Mouse (Mus musculus): ENCODE results near the gene Hemk1.

Hemk1 gene

DNA sequence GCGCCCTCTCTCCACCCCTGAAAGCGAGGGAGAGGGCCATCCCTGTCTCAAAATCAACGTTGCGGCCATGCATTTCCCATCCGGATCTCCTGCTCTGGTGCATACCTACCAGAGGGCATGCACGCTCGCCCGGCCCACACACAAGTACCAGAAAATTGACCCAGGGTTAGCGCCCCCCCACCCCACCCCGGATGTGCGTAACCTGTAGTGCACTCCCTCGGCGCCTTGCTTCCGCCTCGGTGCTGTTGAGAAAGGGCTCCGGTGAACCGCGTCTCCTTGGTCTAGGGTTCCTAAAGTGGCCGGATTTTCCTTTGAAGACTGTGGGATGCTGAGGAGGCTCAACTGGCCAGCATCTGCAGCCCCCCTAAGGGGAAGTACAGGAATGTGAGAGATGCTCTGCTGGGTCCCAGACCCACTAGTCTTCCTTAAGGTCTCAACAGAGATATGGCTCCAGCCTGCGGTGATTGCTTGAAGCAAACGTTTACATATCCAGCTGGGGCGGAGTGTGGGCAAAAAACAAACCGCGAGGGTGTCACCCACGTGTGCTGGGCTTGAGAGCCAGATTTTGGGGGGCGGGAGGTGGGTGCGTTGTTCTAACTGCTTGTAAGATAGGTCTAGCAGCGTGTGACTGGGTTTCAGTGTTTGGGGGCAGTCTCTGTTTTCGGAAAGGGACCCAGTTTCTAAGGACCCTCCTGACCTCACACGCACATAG lies at the start of gene Hemk1:
Gene Hemk1, minus strand, starts transcription at position 179 of the 712 bp plus-strand sequence.
- peak; percentile 92 for DNase-seq (ENCODE audit: low read depth, low spot score)

DNA sequence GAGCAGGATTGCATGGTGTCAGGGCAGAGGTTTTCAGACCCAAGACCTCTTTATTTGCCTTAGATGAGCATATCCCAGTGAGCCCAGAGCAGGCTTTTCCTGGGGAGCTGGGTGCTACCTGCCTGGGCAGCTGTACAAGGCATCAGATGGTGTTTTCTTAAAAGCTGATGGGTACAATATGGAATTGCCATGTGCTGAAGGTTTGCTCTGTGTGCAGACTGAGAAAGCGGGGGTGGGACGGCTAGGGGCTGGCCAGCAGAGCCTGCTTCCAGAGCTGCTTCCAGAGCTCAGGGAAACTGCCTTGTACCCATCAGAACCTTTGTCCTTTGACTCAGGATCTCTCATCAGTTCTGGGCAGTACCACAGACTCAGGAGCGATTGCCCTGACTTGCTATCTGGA lies 49.6 kb upstream of the Hemk1 start:
- DNase-seq (ENCODE audit: low read depth, low spot score) = no peak

DNA sequence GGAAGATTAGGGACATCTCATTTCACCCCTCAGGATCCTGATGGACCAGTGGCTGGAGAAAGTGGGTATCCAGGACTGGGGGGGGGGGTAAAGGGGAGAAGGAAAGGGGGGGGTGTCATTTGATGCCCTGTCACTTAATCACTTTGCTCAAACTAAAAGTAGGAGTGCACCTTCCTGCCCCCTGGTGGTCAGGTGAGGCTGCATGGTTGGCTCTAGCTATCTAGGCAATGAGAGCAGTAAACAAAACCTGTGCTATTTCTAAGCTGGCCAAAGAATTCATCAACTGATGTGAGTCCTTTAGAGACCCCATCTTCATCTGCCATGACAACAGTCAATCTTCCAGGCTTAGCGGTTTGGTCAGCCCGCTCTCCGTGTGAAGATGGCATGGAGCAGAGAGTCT lies 48.6 kb upstream of the Hemk1 start:
- peak; percentile 34 for DNase-seq (ENCODE audit: low read depth, low spot score)

DNA sequence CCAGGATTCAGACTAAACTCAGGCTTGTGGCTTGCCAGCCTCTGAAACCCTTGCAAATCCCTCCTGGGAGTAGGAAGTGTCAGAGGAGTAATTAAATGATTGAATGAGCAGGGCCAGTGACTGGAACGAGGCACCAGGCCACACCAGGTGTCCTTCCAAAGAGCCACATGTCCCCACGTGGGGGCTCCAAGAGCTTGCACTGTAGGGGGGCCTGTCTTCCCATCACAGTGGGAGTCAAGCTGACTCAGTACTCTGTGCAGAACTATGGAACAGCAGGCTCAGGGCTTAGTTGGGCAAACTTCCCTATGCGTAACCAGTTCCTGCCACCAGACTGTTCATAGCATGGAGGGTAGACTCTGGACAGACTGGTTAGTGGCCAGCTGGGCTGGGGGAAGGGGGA lies 46.2 kb upstream of the Hemk1 start:
- DNase-seq (ENCODE audit: low read depth, low spot score) = no peak

DNA sequence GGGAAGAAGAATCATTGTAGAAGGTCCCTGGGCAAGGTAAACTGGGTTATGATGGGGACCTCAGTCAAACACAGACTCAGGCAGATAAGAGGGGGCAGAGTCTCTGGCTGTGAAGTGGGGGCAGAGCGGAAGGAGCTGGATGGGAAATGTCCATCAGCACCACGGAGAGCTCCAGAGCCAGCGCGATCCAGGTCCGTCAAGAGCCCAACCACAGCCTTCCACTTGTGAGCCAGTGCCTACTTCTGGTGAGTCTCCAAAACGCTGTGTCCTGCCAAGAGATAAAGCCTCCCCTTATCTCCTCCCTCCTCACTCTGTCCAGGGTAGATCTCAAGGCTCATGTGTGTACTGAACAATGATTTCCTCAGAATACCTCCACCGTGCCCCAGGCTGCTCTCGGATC lies 43.6 kb upstream of the Hemk1 start:
- no peak for DNase-seq (ENCODE audit: low read depth, low spot score)

DNA sequence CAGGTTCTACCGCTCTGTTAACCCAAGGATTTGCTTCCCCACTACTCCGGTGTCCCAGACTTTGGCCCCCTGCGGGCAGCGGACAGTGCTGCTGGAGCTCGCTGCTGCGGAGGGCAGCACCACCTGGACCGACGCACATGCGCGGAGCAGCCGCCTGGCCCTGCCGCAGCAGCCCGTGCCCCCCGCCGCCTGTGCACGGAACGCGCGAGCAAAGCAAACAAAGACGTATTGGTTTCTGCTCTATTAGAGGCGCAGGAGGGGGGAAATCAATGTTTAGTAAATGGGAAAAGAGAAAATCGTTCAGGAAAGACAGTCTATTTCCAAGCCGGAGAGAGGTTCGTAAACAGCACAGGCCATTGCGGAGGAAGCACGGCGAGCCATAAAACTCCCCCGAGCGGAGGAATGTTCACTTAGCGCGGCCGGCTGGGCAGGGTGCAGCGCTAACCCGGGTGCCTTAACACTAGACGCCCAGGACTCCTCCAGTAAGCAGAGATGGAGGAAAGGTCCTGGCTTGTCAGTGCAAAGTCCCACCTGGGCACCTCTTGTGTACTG lies 39.9 kb upstream of the Hemk1 start:
- DNase-seq (ENCODE audit: low read depth, low spot score) = no peak

DNA sequence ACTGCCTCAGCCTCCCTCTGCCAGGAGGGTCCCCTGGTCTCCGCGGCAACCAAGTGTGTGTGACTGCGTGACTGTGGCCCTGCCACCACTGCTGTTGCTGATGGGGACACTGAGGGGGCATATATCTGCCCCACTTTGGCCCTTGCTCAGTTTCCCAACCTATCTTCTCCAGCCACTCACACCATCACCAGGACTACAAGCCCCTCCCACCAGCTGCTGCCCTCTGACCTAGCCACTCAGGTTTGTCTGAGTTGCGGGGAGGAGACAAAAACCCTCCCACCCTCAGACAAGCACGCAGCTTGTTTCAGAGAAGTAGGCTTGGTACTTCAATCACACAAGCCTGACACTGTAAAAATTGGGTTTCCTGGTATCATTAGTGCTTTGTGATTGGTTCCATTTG lies 37.3 kb upstream of the Hemk1 start:
- DNase-seq (ENCODE audit: low read depth, low spot score) = no peak

DNA sequence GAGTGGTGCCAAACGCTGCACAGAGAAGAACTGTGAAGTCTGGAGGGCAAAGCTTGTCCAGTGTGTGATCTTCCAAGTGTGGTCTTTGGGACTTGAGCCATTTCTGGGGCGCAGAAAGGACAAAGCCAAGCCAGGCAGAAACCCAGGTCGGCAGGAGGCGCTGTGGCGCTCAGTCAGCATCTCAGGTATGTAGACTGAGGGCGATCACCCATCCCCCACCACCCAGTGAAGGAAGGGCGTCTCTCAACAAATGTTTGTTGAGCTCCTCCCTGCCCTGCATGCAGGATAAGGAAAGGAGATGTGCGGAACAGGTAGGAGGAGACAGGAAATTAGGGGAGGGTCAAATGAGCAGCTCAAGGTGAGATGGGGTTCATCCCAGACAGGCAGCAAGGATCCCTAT lies 36.5 kb upstream of the Hemk1 start:
- DNase-seq (ENCODE audit: low read depth, low spot score) = peak; percentile 66

DNA sequence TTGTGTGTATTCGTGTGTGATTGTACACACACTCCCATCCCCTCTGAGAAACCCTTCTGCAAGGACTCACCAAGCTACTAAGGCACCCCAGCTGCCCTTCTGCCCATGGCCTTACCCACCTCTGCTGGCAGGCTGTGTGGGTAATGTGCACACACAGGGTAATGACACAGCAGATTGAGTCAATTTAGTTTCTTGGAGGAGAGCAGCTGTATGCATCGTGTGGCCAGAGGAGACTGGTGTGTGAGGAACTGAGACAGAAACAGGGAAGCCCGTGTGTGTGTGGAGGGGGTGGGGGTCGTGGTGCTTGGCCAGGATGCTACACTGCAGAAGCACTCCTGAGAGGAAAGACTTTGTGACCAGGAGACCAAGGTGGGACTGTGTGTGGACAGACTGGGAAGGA lies 34.3 kb upstream of the Hemk1 start:
- DNase-seq (ENCODE audit: low read depth, low spot score) = peak; percentile 34

DNA sequence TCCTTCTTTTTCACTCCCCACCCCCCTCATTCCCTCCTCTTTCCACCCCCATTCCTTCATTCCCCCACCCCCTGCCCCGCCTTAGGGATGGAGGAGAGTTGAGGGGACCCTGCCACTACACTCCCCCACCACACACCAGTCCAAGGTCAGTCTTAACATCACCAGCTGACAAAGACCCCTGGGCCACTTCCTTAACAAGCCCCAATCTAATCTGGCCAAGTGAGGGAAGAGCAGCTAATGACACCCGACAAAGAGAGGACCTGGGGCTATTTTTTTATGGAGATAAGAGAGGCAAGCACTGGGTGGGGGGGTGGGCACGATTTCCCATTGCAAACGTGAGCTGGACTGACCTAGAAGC lies 31.9 kb upstream of the Hemk1 start:
- DNase-seq (ENCODE audit: low read depth, low spot score) = no peak

DNA sequence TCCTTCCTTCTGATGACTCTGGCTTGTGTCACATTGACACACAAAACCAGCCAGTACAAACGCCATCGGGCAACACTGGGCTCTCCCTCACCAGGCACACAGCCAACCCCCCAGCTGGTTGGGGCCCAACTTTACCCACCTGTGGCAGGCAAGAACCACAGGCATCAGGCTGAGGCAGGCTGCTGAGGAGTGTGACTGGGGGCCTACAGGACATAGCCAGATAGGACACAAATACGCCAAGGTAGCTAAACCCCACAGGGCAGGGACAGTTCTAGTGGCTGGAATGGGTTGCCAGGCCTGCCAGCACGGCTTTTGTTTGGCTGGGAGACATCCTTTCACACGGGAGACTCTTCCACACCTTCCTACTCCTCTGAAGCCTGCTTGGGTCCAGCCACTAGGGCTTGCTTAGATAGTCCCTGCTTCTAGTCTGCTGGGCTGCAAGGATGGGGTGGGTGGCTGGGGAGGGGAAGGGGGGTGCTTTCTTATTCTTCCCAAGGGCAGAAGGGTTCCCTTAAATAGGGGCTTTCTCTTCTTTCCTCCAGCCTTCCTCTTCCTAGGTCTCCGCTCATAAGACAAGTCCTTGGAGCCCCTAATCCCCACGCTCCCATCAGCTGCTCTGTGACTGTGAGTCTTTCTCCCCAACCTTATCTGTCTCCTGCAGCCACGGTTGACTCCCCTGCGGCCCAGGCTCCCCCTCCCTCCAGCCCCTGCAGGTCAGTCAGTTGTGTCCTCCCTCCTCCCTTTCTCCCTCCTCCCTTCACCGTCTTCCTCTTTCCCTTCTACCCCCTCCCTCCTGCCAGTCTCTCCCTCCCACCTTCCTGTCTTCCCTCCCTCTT lies 31.3 kb upstream of the Hemk1 start:
- no peak for DNase-seq (ENCODE audit: low read depth, low spot score)

DNA sequence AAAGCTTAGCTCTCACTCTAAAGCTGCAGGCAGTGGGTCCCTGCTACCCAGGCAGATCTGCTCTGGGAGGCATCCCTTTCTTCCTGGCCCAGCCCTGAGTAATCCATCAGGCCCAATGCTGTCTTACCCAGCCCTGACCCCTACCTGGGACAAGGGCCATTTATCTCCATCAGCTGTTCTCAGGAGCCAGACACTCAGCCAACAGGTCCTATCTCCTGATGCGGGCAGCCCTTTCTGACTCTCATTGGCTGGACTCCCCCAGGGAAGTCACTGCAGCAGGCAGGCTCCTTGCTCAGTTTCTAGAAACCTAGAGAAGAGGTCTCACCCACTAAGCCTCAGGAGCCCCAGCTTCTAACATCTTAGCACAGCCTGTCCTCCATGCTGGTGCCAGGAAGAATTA lies 30.2 kb upstream of the Hemk1 start:
- no peak for DNase-seq (ENCODE audit: low read depth, low spot score)

DNA sequence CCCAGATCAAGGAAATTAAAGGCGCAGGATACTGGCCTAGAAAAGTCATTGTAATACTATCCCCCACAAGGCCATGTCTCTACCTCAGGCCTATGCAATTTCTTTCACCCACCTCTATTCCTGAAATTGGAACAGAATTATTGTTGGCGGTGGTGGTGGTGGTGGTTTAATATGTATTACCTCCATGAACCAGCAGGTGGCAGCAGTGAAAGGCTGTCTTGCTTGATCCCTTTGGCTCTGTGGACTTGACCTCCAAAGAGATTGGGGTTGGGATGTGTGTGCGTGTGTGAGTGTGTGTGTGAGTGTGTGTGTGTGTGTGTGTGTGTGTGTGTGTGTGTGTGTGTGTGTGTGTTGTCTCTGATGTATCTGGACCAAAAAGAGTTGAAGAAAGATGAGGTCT lies 28.5 kb upstream of the Hemk1 start:
- DNase-seq (ENCODE audit: low read depth, low spot score) = peak; percentile 45

DNA sequence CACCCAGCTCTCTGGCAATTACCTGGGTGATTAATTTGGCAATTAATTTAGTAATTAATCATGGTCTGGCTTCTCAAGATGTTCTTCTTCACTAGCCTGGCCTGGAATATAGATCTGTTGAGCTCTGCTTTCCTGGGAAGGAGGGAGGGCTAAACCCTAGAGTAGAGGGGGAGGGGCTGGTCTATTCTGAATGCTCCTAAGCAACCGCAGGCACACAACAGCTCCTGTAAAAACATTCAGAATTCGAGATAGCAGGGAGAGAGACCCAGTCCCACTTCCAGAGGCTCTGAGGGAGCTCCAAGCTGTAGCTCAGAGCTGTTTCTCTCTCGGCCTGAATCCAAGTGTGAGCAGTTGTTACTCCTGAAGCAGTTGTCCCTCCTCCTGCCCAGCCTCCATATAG lies 22.8 kb upstream of the Hemk1 start:
- no peak for DNase-seq (ENCODE audit: low read depth, low spot score)

DNA sequence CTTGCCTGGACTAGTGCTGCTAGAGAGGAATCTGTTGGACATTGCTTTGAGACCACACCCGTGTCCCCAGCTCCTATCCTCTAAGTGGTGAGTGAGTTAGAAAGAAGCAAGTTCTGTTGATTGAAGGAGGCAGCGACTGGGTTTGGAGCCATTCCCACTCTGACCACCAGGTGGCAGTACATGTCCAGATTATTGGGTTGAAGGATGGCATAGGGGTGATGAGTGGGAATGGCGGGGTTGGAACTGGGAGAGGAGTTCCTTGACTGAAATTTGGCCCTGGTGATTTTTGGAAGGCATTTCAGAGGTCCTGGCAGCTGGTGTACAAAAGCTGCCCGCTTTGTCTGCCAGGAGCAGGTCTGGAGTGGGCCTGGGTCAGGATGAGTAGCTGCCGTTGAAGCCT lies 19.5 kb upstream of the Hemk1 start:
- peak; percentile 52 for DNase-seq (ENCODE audit: low read depth, low spot score)

DNA sequence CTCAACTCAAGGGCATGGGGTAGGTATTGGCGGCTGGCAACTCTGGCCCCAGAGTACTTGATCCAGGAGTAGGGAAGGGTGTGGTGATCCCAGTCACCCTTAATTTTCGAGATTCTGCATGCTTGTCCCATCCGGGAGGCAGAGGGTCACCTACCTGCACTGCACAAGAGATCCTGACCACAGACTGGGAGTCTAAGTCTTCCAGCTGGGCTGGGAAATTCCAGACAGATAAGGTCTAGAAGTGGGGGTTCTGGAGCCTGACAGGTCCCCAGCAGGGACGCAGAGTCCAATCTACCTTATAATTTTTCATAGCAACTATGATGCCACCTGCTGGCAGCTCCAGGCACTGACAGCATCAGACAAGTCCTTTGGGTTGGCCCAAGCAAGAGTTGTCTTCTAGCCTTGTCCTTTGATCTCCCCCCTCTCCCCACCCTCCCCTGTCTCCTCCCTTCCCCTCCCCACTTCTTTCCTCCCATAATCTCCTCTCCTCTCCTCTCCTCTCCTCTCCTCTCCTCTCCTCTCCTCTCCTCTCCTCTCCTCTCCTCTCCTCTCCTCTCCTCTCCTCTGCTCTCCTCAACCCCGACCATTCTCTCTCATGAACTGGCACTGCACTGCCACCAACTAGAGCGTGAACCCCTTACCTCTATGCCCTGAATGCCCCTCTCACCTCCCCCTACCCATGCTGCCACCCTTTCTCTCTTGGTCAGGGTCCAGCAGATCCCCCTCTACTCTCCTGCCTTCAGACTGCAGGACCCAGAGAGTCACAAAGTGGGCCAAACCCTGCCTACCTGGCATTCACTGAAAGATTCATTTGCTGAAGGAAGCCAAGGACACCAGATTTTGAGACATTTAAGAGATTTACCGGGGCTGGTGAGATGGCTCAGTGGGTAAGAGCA lies 18.0 kb upstream of the Hemk1 start:
- DNase-seq (ENCODE audit: low read depth, low spot score) = peak; percentile 63

DNA sequence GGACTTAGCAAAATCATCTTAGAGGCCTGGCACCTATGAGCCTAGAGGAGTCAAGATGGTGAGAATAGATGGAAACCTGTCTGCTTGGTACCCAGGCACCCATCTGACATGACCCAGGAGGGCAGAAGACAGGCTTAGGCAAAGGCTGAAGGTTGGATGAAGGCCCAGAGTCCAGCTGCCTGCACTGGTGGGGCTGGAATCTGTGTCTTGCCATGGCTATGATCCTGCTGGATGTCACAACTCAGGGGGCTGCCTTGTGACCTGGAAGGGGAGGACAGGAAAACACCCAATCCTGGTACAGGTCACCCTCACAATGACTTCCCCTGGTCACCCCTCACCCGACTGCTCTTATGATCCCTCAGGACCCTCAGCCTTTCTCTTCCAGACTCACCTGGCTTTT lies 16.7 kb upstream of the Hemk1 start:
- DNase-seq (ENCODE audit: low read depth, low spot score) = no peak

DNA sequence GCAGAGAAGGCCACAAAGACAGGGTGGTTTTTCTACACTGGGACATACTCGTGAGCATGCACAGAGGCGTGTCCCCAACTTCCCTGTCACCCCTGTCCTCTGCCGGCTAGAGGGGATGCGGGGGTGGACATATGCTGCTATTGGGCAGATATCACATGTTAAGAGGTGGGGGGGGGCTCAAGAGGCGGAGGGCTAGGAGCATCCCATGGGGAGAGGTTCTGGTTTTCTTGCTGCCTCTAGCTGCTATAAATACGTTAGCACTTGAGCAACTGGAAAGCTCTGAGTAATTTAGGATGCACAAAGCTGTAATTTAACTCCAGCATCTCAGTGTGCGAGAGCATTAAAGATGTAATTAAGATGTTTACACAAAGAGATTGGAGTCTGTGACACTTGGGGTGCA lies 11.2 kb upstream of the Hemk1 start:
- no peak for DNase-seq (ENCODE audit: low read depth, low spot score)

DNA sequence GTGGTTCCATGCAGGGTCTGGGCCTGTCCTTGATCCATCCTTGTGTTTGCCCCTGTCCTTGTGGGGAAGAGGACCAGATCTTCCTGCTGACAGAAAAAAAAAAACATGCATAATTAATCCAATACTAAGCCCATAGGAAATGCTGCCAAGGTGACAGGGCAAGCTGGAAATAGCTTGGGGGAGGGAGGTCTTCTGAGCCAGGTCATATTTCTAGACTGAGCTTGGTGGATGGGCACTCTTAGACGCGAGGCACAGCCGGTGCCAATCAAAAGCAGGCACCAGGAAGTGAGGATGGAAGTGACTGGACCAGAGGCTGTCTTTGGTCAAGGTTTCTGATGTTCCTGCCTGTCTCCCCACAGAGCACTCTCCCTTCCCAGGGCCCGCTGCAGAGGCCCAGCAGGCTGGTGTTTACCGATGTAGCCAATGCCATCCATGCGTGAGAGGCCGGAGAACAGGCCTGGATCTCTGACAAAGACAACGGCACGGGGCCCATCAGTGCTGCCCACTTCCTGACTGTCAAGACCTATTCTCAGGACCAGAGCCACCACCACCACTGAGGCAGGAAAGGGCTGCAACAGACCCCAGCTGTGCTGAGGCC lies 9.5 kb upstream of the Hemk1 start:
- DNase-seq (ENCODE audit: low read depth, low spot score) = no peak

DNA sequence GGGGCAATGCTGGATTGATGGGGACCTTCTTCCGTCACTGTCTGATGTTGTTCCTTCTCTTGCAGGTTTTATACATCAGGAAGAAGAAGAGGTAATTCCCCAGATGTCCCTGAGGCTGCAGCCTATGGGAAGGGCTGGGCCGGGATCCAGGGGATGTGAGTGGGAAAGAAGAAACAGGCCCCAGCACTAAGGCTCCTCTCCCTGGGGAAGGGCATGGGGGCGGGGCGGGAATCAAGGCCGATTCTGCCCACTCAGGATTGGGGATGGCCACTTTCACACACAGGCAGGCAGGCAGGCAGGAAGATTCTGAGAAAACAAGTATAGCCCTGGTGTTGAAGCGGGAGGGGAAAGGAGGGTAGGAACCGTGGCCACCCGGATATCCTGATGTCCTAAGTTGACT lies 7.9 kb upstream of the Hemk1 start:
- no peak for DNase-seq (ENCODE audit: low read depth, low spot score)

DNA sequence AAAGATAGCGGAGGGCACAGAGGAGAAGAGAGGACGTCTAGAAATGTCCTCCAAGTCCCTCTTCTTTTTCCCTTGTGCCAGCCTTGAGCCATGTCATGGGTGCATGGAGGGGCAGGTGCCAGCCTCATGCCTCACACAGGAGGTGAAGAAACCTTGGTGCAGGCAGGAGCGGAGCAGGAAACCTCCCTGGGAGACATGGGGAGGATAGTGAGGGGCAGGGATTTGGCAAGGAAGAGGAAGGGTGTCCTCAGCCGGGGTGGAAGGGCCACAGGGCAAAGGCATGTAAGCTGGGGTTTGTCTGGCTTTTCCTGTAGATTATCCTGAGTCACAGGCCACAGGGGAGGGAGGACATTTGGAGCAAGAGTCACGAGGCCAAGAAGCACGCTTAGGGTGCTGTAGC lies 5.9 kb upstream of the Hemk1 start:
- DNase-seq (ENCODE audit: low read depth, low spot score) = no peak

All from A20 (cell line).